Mouse (Mus musculus): ENCODE results near the gene Fto. TPM values are rescaled to one million over a fixed set of nuclear protein-coding genes. Genes with fewer than 3 reads are reported as not detected.

The Fto gene
- polyA plus RNA-seq, 1 experiment from 2014 or later: 97.3 TPM

GRCm38 (mm10) chr8:91506682-91507257, 193.4 kb downstream of the Fto start:
- no peak overlapping the region for H3K4me3 ChIP-seq (ENCODE audit: low read depth, low read length)
- ATAC-seq (ENCODE audit: insufficient number of reproducible peaks, low FRiP score, low TSS enrichment, low read depth) (no peak), DNase-seq (ENCODE audit: low spot score) (no peak)
- H3K9me3 ChIP-seq (ENCODE audit: control insufficient read depth, low read length): no peaks in the 10 kb centered on the region
- no peak overlapping the region for H3K27ac ChIP-seq (replicated peaks; ENCODE audit: low read depth, low read length)
- peaks cover 4% of the 10 kb centered on the region; the same call in 1 of the 2 replicates for H3K4me1 ChIP-seq (ENCODE audit: control insufficient read depth, insufficient read depth, low read length)
- H3K4me2 ChIP-seq (ENCODE audit: low read depth, severe bottlenecking): no peak overlapping the region
- no peaks in the 10 kb centered on the region for H3K27me3 ChIP-seq (ENCODE audit: control insufficient read depth, insufficient read depth, low read length)
- H3K36me3 ChIP-seq (ENCODE audit: control insufficient read depth, insufficient read depth, low read length): no peaks in the 10 kb centered on the region
- H3K9ac ChIP-seq (ENCODE audit: low read length): no peak overlapping the region
- WGBS: 75% methylated on average over 6 of the region's 6 CpGs

- Histone ChIP-seq H3K4me1 (ENCODE audit: control insufficient read depth, insufficient read depth, low read length) (peaks cover 4% of the 10 kb centered on the region; the same call in 1 of the 2 replicates), H3K9me3 (ENCODE audit: control insufficient read depth, low read length) (no peaks in the 10 kb centered on the region), H3K36me3 (ENCODE audit: control insufficient read depth, insufficient read depth, low read length) (no peaks in the 10 kb centered on the region), H3K27ac (replicated peaks; ENCODE audit: low read depth, low read length) (no peak overlapping the region), H3K4me3 (ENCODE audit: low read depth, low read length) (no peak overlapping the region), H3K4me2 (ENCODE audit: low read depth, severe bottlenecking) (no peak overlapping the region), H3K27me3 (ENCODE audit: control insufficient read depth, insufficient read depth, low read length) (no peaks in the 10 kb centered on the region), H3K9ac (ENCODE audit: low read length) (no peak overlapping the region)
- WGBS: 90% methylated on average over 7 of the region's 7 CpGs
- ATAC-seq (ENCODE audit: insufficient number of reproducible peaks, low FRiP score, low TSS enrichment, low read depth) (no peak), DNase-seq (ENCODE audit: low spot score) (no peak)
These were observed 194.4 kb downstream of the Fto start for GRCm38 (mm10) chr8:91507681-91508097.

- DNase-seq (ENCODE audit: low spot score) (no peak), ATAC-seq (ENCODE audit: insufficient number of reproducible peaks, low FRiP score, low TSS enrichment, low read depth) (no peak)
- Histone ChIP-seq H3K27ac (replicated peaks; ENCODE audit: low read depth, low read length) (no peak overlapping the region), H3K27me3 (ENCODE audit: control insufficient read depth, insufficient read depth, low read length) (no peaks in the 10 kb centered on the region), H3K36me3 (ENCODE audit: control insufficient read depth, insufficient read depth, low read length) (no peaks in the 10 kb centered on the region), H3K9ac (ENCODE audit: low read length) (no peak overlapping the region), H3K4me2 (ENCODE audit: low read depth, severe bottlenecking) (no peak overlapping the region), H3K9me3 (ENCODE audit: control insufficient read depth, low read length) (no peaks in the 10 kb centered on the region), H3K4me3 (ENCODE audit: low read depth, low read length) (no peak overlapping the region), H3K4me1 (ENCODE audit: control insufficient read depth, insufficient read depth, low read length) (peaks cover 4% of the 10 kb centered on the region; the same call in 1 of the 2 replicates)
- WGBS: 80% methylated on average over 4 of the region's 4 CpGs
These were observed 195.0 kb downstream of the Fto start for GRCm38 (mm10) chr8:91508284-91508683.

- H3K27ac ChIP-seq (replicated peaks; ENCODE audit: low read depth, low read length): no peak overlapping the region
- no peaks in the 10 kb centered on the region for H3K27me3 ChIP-seq (ENCODE audit: control insufficient read depth, insufficient read depth, low read length)
- H3K9me3 ChIP-seq (ENCODE audit: control insufficient read depth, low read length): no peaks in the 10 kb centered on the region
- 79% methylated on average over 8 of the region's 8 CpGs for WGBS
- H3K4me1 ChIP-seq (ENCODE audit: control insufficient read depth, insufficient read depth, low read length): peaks cover 4% of the 10 kb centered on the region; the same call in 1 of the 2 replicates
- ATAC-seq (ENCODE audit: insufficient number of reproducible peaks, low FRiP score, low TSS enrichment, low read depth) (no peak; the same call in 1 of the 2 replicates), DNase-seq (ENCODE audit: low spot score) (no peak)
- no peak overlapping the region for H3K4me2 ChIP-seq (ENCODE audit: low read depth, severe bottlenecking)
- H3K4me3 ChIP-seq (ENCODE audit: low read depth, low read length): no peak overlapping the region
- H3K9ac ChIP-seq (ENCODE audit: low read length): no peak overlapping the region
- H3K36me3 ChIP-seq (ENCODE audit: control insufficient read depth, insufficient read depth, low read length): no peaks in the 10 kb centered on the region
These were observed 196.0 kb downstream of the Fto start for GRCm38 (mm10) chr8:91509206-91509899.

- Histone ChIP-seq H3K4me3 (ENCODE audit: low read depth, low read length) (no peak overlapping the region), H3K27me3 (ENCODE audit: control insufficient read depth, insufficient read depth, low read length) (no peaks in the 10 kb centered on the region), H3K9ac (ENCODE audit: low read length) (no peak overlapping the region), H3K27ac (replicated peaks; ENCODE audit: low read depth, low read length) (no peak overlapping the region), H3K4me2 (ENCODE audit: low read depth, severe bottlenecking) (no peak overlapping the region), H3K4me1 (ENCODE audit: control insufficient read depth, insufficient read depth, low read length) (peaks cover 4% of the 10 kb centered on the region; the same call in 1 of the 2 replicates), H3K9me3 (ENCODE audit: control insufficient read depth, low read length) (no peaks in the 10 kb centered on the region), H3K36me3 (ENCODE audit: control insufficient read depth, insufficient read depth, low read length) (no peaks in the 10 kb centered on the region)
- 78% methylated on average over 6 of the region's 6 CpGs for WGBS
- DNase-seq (ENCODE audit: low spot score) (no peak), ATAC-seq (ENCODE audit: insufficient number of reproducible peaks, low FRiP score, low TSS enrichment, low read depth) (no peak)
These were observed 196.6 kb downstream of the Fto start for GRCm38 (mm10) chr8:91509900-91510260.

- DNase-seq (ENCODE audit: low spot score) (no peak), ATAC-seq (ENCODE audit: insufficient number of reproducible peaks, low FRiP score, low TSS enrichment, low read depth) (no peak)
- H3K4me3 ChIP-seq (ENCODE audit: low read depth, low read length): no peak overlapping the region
- no peak overlapping the region for H3K4me2 ChIP-seq (ENCODE audit: low read depth, severe bottlenecking)
- peaks cover 4% of the 10 kb centered on the region; the same call in 1 of the 2 replicates for H3K4me1 ChIP-seq (ENCODE audit: control insufficient read depth, insufficient read depth, low read length)
- H3K27me3 ChIP-seq (ENCODE audit: control insufficient read depth, insufficient read depth, low read length): peaks cover 4% of the 10 kb centered on the region; the same call in 1 of the 2 replicates
- H3K9me3 ChIP-seq (ENCODE audit: control insufficient read depth, low read length): no peaks in the 10 kb centered on the region
- H3K36me3 ChIP-seq (ENCODE audit: control insufficient read depth, insufficient read depth, low read length): no peaks in the 10 kb centered on the region
- H3K9ac ChIP-seq (ENCODE audit: low read length): no peak overlapping the region
- no peak overlapping the region for H3K27ac ChIP-seq (replicated peaks; ENCODE audit: low read depth, low read length)
- WGBS: 34% methylated on average over 5 of the region's 5 CpGs
These were observed 197.4 kb downstream of the Fto start for GRCm38 (mm10) chr8:91510716-91511115.

GRCm38 (mm10) chr8:91511943-91512342, 198.6 kb downstream of the Fto start:
- peaks cover 13% of the 10 kb centered on the region for H3K4me1 ChIP-seq (ENCODE audit: control insufficient read depth, insufficient read depth, low read length)

GRCm38 (mm10) chr8:91514752-91515478, 201.6 kb downstream of the Fto start:
- Histone ChIP-seq H3K9ac (ENCODE audit: low read length) (no peak overlapping the region), H3K4me1 (ENCODE audit: control insufficient read depth, insufficient read depth, low read length) (peaks cover 20% of the 10 kb centered on the region), H3K9me3 (ENCODE audit: control insufficient read depth, low read length) (no peaks in the 10 kb centered on the region), H3K4me3 (ENCODE audit: low read depth, low read length) (no peak overlapping the region), H3K4me2 (ENCODE audit: low read depth, severe bottlenecking) (no peak overlapping the region), H3K36me3 (ENCODE audit: control insufficient read depth, insufficient read depth, low read length) (no peaks in the 10 kb centered on the region), H3K27me3 (ENCODE audit: control insufficient read depth, insufficient read depth, low read length) (peaks cover 10% of the 10 kb centered on the region; the same call in 1 of the 2 replicates), H3K27ac (replicated peaks; ENCODE audit: low read depth, low read length) (no peak overlapping the region)
- WGBS: 60% methylated on average over 16 of the region's 16 CpGs
- no peak for ATAC-seq (ENCODE audit: insufficient number of reproducible peaks, low FRiP score, low TSS enrichment, low read depth)
- DNase-seq (ENCODE audit: low spot score): no peak

More at GRCm38 (mm10) chr8:91511943-91512342, 198.6 kb downstream of the Fto start:
- Histone ChIP-seq H3K27ac (replicated peaks; ENCODE audit: low read depth, low read length) (no peak overlapping the region), H3K4me2 (ENCODE audit: low read depth, severe bottlenecking) (no peak overlapping the region), H3K9ac (ENCODE audit: low read length) (no peak overlapping the region), H3K36me3 (ENCODE audit: control insufficient read depth, insufficient read depth, low read length) (no peaks in the 10 kb centered on the region), H3K4me3 (ENCODE audit: low read depth, low read length) (no peak overlapping the region), H3K27me3 (ENCODE audit: control insufficient read depth, insufficient read depth, low read length) (peaks cover 4% of the 10 kb centered on the region; the same call in 1 of the 2 replicates), H3K9me3 (ENCODE audit: control insufficient read depth, low read length) (no peaks in the 10 kb centered on the region)
- DNase-seq (ENCODE audit: low spot score): no peak
- ATAC-seq (ENCODE audit: insufficient number of reproducible peaks, low FRiP score, low TSS enrichment, low read depth): no peak
- 88% methylated on average over 4 of the region's 4 CpGs for WGBS

Data from limb, embryonic 11.5 days (tissue).